Mouse (Mus musculus): Measurements from ENCODE around the gene Map7d1.

Gene Map7d1

DNA sequence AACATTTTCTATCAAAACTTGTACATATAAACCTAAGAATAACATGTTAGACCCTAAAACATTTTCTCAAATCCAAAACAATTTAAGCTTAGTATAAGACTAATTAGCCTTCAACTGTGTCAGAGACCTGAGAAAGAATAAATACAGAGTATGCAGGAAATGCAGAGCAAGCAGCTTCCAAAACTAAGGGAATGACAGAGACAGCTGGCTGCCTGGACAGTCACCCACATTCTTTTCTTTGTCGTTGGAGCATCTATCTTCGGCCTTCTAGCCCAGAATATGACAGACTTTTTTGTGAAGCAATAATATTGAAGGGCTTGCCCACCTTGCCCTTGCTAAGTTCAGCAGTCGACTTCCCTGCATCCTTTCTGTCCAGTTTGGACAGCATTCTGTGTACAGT lies 13.1 kb upstream of the Map7d1 start:
- no peak for DNase-seq (ENCODE audit: low read depth, low spot score)

- DNase-seq (ENCODE audit: low read depth, low spot score): peak; percentile 99
These were observed 6.1 kb upstream of the Map7d1 start, which contains the start of gene Trappc3 for GRCm38 (mm10) chr4:126262119-126262807. TSS of gene Trappc3 (plus strand) at chr4:126262325.

GRCm38 (mm10) chr4:126261675-126262074 lies 5.5 kb upstream of the Map7d1 start:
- peak; percentile 30 for DNase-seq (ENCODE audit: low read depth, low spot score)

GRCm38 (mm10) chr4:126261266-126261665 lies 5.1 kb upstream of the Map7d1 start:
- peak; percentile 39 for DNase-seq (ENCODE audit: low read depth, low spot score)

DNA sequence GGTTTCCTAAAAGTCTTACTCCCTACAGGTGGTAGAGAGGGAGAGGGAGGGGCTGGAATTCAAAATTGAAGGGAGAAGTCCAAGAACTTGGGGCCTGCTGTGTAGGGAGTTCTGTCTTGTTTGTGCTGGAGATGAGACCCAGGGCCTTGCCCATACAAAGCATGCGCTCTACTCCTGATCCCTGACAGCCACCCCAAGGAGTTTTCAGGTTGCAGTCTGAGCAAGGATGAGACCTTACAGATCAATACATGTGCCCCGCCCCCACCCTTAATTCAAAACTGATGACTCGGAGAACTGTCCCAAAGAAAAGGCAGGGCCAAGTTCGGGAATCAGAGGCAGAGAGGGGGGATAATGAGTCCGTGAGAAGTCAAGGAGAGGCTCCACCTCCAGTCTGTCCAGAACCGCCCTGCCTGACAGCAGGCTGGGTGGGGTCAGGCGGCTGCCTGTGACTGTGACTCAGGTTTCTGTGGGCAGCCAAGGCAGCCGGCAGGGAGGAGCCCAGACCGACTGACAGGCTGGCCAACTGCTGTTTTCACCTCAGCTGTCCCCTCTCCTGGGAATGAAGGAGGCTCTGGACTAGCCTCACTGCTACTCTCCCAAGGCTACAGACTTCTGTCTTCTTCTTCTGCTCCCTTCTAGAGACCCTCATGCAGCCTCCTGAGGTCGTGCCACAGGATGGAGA lies 4.5 kb upstream of the Map7d1 start:
- peak; percentile 77 for DNase-seq (ENCODE audit: low read depth, low spot score)

DNA sequence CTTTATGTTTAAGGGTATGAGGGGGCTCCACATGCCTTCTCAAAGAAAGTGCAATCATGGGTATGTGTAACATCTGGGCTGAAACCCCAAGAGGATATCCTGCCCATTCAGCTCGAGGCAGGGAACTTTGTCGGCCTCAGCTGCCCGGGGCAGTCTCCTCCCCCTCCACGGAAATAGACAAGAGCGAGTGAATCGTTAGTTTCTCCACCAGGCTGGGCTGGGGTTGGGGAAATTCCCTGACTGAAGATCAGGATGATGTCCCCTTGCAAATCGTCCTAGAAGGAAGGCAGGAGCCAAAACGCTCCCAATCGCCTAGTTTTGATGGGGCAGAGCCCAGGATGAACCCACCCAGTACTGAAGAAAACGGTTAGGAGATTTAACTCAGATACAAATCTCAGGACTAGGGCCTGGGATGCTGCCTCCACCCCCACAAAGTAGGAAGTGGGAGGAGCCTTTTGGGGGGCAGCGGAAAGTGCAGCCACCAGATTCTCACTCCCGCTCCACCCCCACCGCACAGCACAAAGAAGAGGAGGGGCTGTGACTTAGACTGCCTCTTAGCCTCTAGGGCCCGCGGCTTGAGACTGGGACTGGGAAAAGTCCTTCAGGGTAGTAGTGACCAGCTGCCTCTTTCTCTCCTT lies 3.5 kb upstream of the Map7d1 start:
- peak; percentile 95 for DNase-seq (ENCODE audit: low read depth, low spot score)

- no peak for DNase-seq (ENCODE audit: low read depth, low spot score)
These were observed 2.9 kb upstream of the Map7d1 start for GRCm38 (mm10) chr4:126259063-126259462.

- peak; percentile 37 for DNase-seq (ENCODE audit: low read depth, low spot score)
These were observed 1.1 kb upstream of the Map7d1 start for GRCm38 (mm10) chr4:126256967-126257881.

- peak; percentile 59 for DNase-seq (ENCODE audit: low read depth, low spot score)
These were observed 786 bp downstream of the Map7d1 start for GRCm38 (mm10) chr4:126255113-126256001.

DNA sequence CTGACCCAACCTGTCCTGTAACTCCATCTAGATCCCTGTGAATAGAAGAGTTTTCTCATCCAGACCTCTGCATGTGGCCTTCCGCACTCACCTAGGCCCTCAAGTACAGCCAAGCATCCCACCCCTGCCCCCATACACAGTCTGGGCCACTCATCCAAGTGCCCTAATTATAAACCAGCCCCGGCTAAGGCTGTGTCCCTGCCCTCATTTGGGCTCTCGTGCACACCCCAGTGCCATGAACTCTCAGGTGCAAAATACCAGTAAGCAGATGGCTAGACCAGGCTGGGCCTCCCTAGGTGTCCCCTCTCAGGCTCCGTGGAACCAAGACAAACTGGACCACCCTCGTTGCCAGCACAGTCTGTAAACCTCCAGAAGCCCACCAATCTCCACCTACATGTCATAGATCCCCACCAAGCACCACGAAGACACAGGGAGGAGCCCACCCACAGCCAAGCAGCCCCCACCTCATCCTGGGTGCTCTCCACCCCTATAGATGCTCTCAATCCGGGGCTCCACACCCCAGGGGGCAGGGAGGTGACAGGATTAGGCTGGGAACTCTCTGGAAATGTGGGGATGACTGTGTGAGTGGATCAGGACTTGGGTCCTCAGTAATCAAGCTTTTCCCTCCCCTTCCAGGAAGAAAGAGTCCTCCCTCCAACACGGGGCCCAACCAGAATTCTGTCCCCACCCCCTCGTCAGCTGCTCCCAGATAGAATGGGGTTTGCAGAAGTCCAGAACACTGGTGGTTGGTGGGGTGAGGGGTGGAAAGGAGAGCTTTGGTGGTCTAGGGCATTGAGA lies 1.6 kb downstream of the Map7d1 start:
- DNase-seq (ENCODE audit: low read depth, low spot score): no peak

- DNase-seq (ENCODE audit: low read depth, low spot score): no peak
These were observed 2.4 kb downstream of the Map7d1 start for GRCm38 (mm10) chr4:126253637-126254272.

GRCm38 (mm10) chr4:126252411-126253237 lies 3.5 kb downstream of the Map7d1 start:
- DNase-seq (ENCODE audit: low read depth, low spot score): no peak

DNA sequence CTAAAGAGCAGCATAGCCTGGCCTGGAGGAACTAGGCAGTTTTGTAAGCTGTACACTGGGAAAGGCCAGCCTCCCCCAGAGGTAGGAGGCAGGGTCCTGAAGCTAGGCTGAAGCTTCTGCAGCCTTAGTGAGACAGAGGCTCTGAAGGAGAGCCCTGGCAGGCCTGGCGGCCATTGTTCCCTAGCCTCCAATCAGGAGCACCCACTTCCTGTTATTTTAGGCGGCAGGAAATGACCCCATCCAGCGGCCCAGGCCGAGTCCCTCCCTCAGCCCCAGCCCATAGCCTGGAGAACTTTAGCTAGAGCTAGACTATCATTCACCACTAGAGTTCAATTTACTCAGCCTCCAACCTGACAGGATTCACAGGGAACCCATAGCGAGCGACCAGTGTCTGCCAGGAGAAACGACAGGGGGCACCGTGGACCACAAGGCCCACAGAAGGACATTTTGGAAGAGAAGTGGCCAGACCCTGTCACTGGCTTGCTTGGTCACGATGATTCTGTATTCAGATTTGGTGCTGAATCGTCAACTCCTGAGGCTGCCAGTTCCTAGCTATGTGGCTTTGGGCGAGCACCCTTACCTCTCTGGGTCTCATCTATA lies 4.4 kb downstream of the Map7d1 start:
- DNase-seq (ENCODE audit: low read depth, low spot score): no peak

GRCm38 (mm10) chr4:126250659-126251058 lies 5.5 kb downstream of the Map7d1 start:
- DNase-seq (ENCODE audit: low read depth, low spot score): no peak

DNA sequence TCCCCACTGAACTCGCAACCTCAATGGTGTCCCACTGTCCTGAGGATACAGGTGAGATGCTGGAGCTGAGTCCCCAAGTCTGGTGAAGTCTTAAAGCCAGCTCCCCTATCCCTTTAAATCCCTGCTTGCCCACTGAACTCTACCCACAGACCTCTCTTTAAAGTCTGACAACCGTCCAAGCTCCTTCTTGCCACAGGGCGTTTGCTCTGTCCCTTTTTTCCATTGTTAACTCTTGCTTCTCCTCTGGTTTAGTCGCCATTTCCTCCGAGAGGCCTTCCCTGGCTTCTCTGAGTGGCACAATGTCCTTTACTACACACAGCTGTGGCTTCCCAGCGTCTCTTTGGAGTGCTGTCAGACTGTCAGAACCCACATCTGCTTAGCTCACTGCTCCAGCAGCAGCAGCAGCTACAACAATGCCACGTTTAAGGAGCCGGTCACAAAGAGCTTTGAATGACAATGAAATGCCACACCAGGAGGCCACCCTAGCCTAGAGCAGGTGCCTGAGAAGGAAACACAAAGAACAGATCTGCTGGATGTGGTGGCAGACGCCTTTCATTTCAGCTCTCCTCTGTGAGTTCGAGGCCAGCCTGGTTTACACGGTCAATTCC lies 7.8 kb downstream of the Map7d1 start:
- no peak for DNase-seq (ENCODE audit: low read depth, low spot score)

- DNase-seq (ENCODE audit: low read depth, low spot score): no peak
These were observed 9.8 kb downstream of the Map7d1 start for GRCm38 (mm10) chr4:126246202-126246889.

DNA sequence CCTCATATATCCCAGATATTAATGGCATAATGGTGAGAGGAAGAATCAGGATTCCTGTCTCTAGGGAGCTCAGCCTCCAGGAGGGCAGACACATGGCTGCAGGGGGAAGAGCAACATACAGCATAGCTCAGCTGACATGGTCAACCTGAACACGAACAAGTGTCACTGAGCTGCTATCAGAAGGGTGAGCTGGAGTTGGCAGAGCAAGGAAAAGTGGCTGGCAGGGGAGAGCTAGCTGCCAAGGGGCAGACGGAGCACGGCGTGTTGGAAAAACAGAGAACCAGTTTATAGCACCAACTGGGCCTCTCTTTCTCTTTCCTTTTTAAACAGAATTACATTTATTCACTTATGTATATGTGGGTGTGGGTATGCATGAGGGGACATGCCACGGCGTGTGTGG lies 13.6 kb downstream of the Map7d1 start:
- no peak for DNase-seq (ENCODE audit: low read depth, low spot score)

All from A20 (cell line).